Mouse (Mus musculus) testis, postnatal 14 days (tissue): ENCODE results near the gene Megf8.
"Not testable (repeated sequence)": the region's sequence is repeated elsewhere in the genome, so short reads cannot be mapped to it uniquely, and the experiment has no call there.

Source experiments
- DNase-seq: peaks from one replicate; pipeline ENCODE4 v3.0.0; 2021; ENCODE audit warnings: low spot score

Megf8 gene

GRCm38 (mm10) chr7:25383891-25384290 is 66.9 kb downstream of the Megf8 start:
- DNase-seq = no peak

- no peak for DNase-seq
These were observed 67.4 kb downstream of the Megf8 start for GRCm38 (mm10) chr7:25384318-25384717.

GRCm38 (mm10) chr7:25384818-25385217 is 67.9 kb downstream of the Megf8 start:
- DNase-seq = no peak

- DNase-seq = no peak
These were observed 68.3 kb downstream of the Megf8 start for GRCm38 (mm10) chr7:25385259-25385658.

GRCm38 (mm10) chr7:25385850-25386555 is 69.0 kb downstream of the Megf8 start:
- peak; percentile 57 for DNase-seq

GRCm38 (mm10) chr7:25387811-25388440 is 71.0 kb downstream of the Megf8 start:
- DNase-seq = no peak

GRCm38 (mm10) chr7:25388916-25389315 is 72.0 kb downstream of the Megf8 start:
- no peak for DNase-seq

- DNase-seq = peak; percentile 64
These were observed 73.2 kb downstream of the Megf8 start for GRCm38 (mm10) chr7:25390054-25390770.

- no peak for DNase-seq
These were observed 74.0 kb downstream of the Megf8 start for GRCm38 (mm10) chr7:25390986-25391385.

GRCm38 (mm10) chr7:25391856-25392453 is 75.0 kb downstream of the Megf8 start:
- DNase-seq = no peak

- DNase-seq = no peak
These were observed 75.9 kb downstream of the Megf8 start for GRCm38 (mm10) chr7:25392851-25393250.

GRCm38 (mm10) chr7:25393451-25394210 is 76.7 kb downstream of the Megf8 start:
- DNase-seq = no peak

- DNase-seq = no peak
These were observed 77.8 kb downstream of the Megf8 start for GRCm38 (mm10) chr7:25394754-25395153.

- DNase-seq = no peak
These were observed 78.2 kb downstream of the Megf8 start for GRCm38 (mm10) chr7:25395186-25395557.

- DNase-seq = peak; percentile 95
These were observed 78.9 kb downstream of the Megf8 start for GRCm38 (mm10) chr7:25395558-25396521.

- peak; percentile 50 for DNase-seq
These were observed 79.7 kb downstream of the Megf8 start for GRCm38 (mm10) chr7:25396621-25397020.

- no peak for DNase-seq
These were observed 81.6 kb downstream of the Megf8 start, which contains the start of gene Lipe for GRCm38 (mm10) chr7:25398610-25399009. TSS of gene Lipe (minus strand) at chr7:25398710.

- not testable (repeated sequence) for DNase-seq
These were observed 82.1 kb downstream of the Megf8 start for GRCm38 (mm10) chr7:25399028-25399427.

GRCm38 (mm10) chr7:25401551-25401950 is 84.6 kb downstream of the Megf8 start:
- no peak for DNase-seq

GRCm38 (mm10) chr7:25401986-25402385 is 85.0 kb downstream of the Megf8 start:
- DNase-seq = no peak

- DNase-seq = no peak
These were observed 85.7 kb downstream of the Megf8 start for GRCm38 (mm10) chr7:25402671-25403101.
